Mouse (Mus musculus) hindbrain, embryonic 13.5 days (tissue): ENCODE data around the gene Gp9. TPM values are rescaled to one million over a fixed set of nuclear protein-coding genes. Genes with fewer than 3 reads are reported as not detected.
A peak's percentile ranks its signal among the peaks of the same experiment; 100 is the strongest.

Experiments used
- ATAC-seq: fragments of 200-750 bp; cut with Nextera tagmentation; 2 replicates; pipeline ENCODE4 v1.8.0; 2017; ENCODE audit warnings: moderate TSS enrichment; ENCODE audit not compliant: low FRiP score
- H3K27ac ChIP-seq: fragments of 300-500 bp; sonication (generic); 2 replicates; pipeline ENCODE4 v1.5.1; 2015; ENCODE audit warnings: inconsistent platforms, mild to moderate bottlenecking, moderate library complexity
- H3K27me3 ChIP-seq: fragments of 300-500 bp; sonication (generic); 2 replicates; pipeline ENCODE4 v1.6.1; 2015; ENCODE audit warnings: mild to moderate bottlenecking, inconsistent platforms
- H3K36me3 ChIP-seq: fragments of 300-500 bp; sonication (generic); 2 replicates; pipeline ENCODE4 v1.6.1; 2015; ENCODE audit warnings: mild to moderate bottlenecking, inconsistent platforms
- H3K4me1 ChIP-seq: fragments of 300-500 bp; sonication (generic); replicated peaks from 2 replicates; pipeline ENCODE4 v1.6.1; 2015; ENCODE audit warnings: inconsistent platforms
- H3K4me2 ChIP-seq: fragments of 300-500 bp; sonication (generic); 2 replicates; pipeline ENCODE4 v1.6.1; 2015; ENCODE audit warnings: inconsistent platforms, mild to moderate bottlenecking, moderate library complexity
- H3K4me3 ChIP-seq: fragments of 300-500 bp; sonication (generic); 2 replicates; pipeline ENCODE4 v1.5.1; 2015; ENCODE audit warnings: mild to moderate bottlenecking, inconsistent platforms
- H3K9ac ChIP-seq: fragments of 300-500 bp; sonication (generic); 2 replicates; pipeline ENCODE4 v1.6.1; 2015; ENCODE audit warnings: mild to moderate bottlenecking, inconsistent platforms
- H3K9me3 ChIP-seq: fragments of 300-500 bp; sonication (generic); 2 replicates; pipeline ENCODE4 v1.6.1; 2016; ENCODE audit warnings: inconsistent platforms
- WGBS: fragments of 180-500 bp; shearing (Covaris S2); methylation state at CpG from one replicate; pipeline ENCODE4 v1.1.7; 2015; 5-methylcytosine and 5-hydroxymethylcytosine counted together
- polyA plus RNA-seq: library from polyadenylated mRNA; unstranded; fragments of >200 nt; fragmentation: Nextera tagmentation; extraction: Ambion mirVana; gene quantifications from 2 replicates; pipeline ENCODE4 v1.2.1, GENCODE M21; 2015

Gp9 gene
- polyA plus RNA-seq, 1 experiment from 2014 or later: 1.5 TPM

DNA sequence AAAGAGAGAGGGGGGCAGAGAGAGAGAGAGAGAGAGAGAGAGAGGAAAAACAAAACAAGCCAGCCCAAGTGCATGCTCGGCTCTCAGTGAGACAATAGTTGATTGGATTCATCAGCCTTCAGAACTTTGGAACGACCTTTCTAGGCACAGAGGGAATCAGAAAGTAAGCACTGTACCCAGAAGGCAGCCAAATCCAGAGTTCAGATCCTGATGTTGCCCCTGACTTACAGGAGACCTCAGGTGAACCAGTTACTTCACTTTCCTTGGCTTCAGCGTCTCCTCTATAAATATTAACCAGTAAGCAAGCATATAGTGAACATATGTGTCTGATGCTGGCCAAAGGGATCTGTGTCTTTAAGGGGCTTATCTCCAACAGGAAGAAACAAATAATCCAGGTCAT, 30.6 kb downstream of the Gp9 start:
- no peak for ATAC-seq
- Histone ChIP-seq H3K27ac (no peak overlapping the region), H3K27me3 (peaks cover 4% of the 10 kb centered on the region; the same call in 1 of the 2 replicates), H3K9ac (no peak overlapping the region), H3K4me1 (peaks cover 24% of the 10 kb centered on the region), H3K36me3 (peaks cover 12% of the 10 kb centered on the region), H3K9me3 (no peaks in the 10 kb centered on the region), H3K4me3 (no peak overlapping the region), H3K4me2 (no peak overlapping the region)
- WGBS: 77% methylated on average over 3 of the region's 3 CpGs

DNA sequence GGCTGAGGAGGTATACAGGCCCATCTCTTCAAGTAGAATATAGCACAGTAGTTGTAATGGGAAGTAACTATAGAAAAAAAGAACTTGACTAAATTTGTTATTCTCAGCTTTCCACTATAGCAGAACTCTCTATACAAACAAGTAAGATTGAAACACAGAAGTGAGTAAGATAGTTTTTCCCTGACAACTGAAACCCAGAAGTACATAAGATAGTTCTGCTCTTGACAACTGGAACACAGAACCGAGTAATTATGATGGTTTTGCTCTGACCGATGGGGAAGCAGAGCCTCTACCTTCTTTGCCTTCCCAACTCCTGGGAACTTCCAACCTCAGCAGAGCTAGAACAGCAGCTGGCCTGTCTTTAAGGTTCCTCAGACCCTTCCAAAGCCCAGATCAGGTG, 31.3 kb downstream of the Gp9 start:
- Histone ChIP-seq H3K4me2 (no peak overlapping the region), H3K27me3 (peaks cover 4% of the 10 kb centered on the region; the same call in 1 of the 2 replicates), H3K4me1 (peaks cover 24% of the 10 kb centered on the region), H3K9me3 (no peaks in the 10 kb centered on the region), H3K9ac (no peak overlapping the region), H3K4me3 (no peak overlapping the region), H3K36me3 (peaks cover 17% of the 10 kb centered on the region), H3K27ac (no peak overlapping the region)
- 93% methylated on average over 2 of the region's 2 CpGs for WGBS
- ATAC-seq: no peak

DNA sequence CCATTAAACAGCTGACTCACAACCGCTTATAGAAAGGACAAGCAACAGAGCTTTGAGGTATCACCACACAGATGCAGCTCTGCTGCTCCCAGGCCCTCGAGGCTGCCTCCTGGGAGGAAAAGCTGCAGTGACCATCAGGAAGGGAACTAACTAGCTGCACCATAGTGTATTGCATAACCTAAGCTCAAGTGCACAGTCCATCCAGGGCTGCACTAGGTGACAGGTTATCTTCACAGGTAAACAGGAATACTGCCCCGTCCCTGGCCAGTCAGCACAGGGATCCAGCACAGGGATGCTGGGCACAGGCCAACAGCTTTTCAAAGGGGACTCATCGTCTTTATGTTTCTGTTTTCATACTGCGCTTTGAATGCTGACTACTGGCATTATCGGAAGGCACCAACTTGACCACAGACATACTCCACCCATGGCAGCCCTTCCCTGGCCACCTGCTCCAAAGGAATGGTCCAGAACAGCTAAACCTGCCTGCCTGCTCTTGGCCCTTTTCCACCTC, 31.8 kb downstream of the Gp9 start:
- 89% methylated on average over 6 of the region's 6 CpGs for WGBS
- Histone ChIP-seq H3K9me3 (no peaks in the 10 kb centered on the region), H3K4me3 (no peak overlapping the region), H3K27me3 (peaks cover 4% of the 10 kb centered on the region; the same call in 1 of the 2 replicates), H3K27ac (no peak overlapping the region), H3K4me2 (0 out of 2 replicates have a peak overlapping the region, but pooled peaks have one; percentile 84), H3K9ac (peak overlapping the region; percentile 51; the same call in 1 of the 2 replicates), H3K36me3 (peaks cover 15% of the 10 kb centered on the region), H3K4me1 (peaks cover 24% of the 10 kb centered on the region)
- no peak for ATAC-seq

DNA sequence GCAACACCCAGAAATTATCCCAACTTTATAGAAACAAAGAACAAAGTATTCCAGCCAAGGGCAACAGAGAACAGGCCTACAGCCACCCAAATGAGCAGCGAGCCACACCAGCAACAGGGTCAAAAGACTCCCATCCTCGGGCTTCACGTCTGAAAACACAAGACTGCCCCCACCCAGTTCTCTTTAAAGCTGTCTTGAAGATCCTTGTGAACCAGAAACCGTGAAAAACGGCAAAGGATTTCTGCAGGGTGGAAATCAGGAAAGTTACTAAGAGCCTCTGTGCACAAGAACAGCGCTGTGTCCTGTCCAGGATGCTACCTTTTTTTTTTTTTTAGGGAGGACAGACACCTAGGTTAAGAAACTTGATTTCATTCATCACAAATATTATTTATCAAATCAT, 32.4 kb downstream of the Gp9 start:
- H3K27ac ChIP-seq: no peak overlapping the region
- WGBS: 37% methylated on average over 6 of the region's 6 CpGs
- peaks cover 24% of the 10 kb centered on the region for H3K4me1 ChIP-seq
- H3K9me3 ChIP-seq: no peaks in the 10 kb centered on the region
- no peak for ATAC-seq
- peaks cover 4% of the 10 kb centered on the region; the same call in 1 of the 2 replicates for H3K27me3 ChIP-seq
- H3K36me3 ChIP-seq: peaks cover 19% of the 10 kb centered on the region
- peak overlapping the region; percentile 30; the same call in 1 of the 2 replicates for H3K9ac ChIP-seq
- peak overlapping the region; percentile 84 for H3K4me2 ChIP-seq
- peak overlapping the region; percentile 74 for H3K4me3 ChIP-seq

DNA sequence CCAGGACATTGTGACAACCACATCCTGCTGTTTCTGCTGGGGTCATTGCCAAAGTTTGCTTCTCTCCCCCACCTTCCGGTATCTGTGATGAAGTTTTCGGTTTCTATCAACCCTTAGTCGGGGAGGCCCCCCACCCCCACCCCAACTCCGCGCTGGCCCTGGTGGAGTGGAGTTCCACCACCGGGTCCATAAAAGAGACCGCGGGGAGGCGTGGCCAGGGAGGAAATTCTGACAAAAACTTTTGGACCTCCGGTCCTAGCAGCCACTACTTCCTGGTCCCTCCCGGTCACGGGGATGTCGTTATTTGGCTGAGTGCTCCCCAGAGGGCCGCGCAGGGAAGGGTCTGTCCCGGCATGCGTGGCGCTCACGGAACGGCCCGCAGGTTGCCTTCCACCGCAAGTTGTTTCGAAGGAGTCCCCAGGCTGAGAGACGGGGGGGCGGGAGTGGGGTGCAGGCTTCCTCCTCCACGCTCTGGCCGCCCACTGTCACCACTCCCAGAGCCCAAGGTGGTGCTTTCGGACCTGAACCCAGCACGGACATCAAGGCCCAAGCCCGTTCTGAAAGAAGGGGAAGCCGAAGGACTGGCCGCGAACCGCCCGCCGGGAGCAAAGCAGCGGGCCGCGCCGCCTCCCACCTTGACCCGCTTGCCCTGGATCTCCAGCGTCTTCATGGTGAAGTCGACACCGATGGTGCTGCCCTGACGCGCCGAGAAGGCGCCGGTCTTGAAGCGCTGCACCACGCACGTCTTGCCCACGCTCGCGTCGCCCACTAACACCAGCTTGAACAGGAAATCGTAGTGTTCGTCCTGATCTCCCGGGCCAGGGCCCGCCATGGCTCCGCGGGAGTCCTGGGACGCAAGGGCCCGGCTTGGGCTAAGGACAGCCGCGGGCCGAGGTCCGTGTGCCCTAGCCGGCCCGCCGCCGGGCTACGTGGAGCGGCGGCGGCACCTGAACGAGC, 33.1 kb downstream of the Gp9 start:
- 1% methylated on average over 77 of the region's 77 CpGs for WGBS
- Histone ChIP-seq H3K4me1 (peaks cover 24% of the 10 kb centered on the region), H3K9ac (peak overlapping the region; percentile 83), H3K4me2 (peak overlapping the region; percentile 84), H3K27me3 (peaks cover 4% of the 10 kb centered on the region; the same call in 1 of the 2 replicates), H3K4me3 (peak overlapping the region; percentile 74), H3K36me3 (peaks cover 26% of the 10 kb centered on the region), H3K27ac (peak overlapping the region; percentile 70), H3K9me3 (no peaks in the 10 kb centered on the region)
- peak; percentile 31 for ATAC-seq

DNA sequence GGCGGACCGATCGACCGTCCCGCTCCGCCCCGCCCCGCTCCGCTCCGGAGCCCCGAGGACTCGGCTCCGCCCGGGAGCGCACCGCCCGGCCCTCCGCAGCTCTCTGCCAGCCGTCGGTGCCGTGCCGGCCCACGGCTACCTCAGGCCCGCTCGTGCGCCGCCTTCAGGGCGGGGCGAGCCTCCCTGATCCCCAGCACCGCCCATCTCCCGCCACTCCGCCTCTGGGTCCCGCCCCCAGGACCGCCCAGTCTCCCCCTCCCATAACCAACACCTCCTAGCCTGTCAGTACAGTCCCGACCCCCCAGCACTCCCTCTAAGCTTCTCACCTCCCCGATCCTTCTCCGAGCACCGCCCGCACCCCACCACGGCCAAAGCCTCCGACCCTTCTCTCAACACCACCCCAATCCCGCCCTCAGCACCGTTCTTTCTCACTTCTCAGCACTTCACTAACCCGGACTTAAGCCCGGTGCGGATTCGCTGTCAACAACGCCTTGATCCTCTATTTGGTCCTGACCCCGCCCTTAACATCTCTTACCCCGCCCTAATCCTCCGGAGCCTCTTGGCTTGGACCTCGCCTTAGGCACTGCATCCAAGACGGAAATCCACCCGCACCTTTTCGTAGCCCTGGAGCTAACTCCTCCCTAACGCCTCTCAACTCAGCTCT, 33.9 kb downstream of the Gp9 start, which contains the start of gene Rab43:
Rab43 (minus strand) TSS at position 490 of the 664 bp plus-strand sequence.
- Histone ChIP-seq H3K4me2 (peak within 1 kb of the TSS; percentile 84), H3K4me1 (peaks cover 24% of the 10 kb centered on the region), H3K27ac (peak within 1 kb of the TSS; percentile 70), H3K27me3 (peaks cover 4% of the 10 kb centered on the region; the same call in 1 of the 2 replicates), H3K9ac (peak within 1 kb of the TSS; percentile 83), H3K4me3 (peak within 1 kb of the TSS; percentile 74), H3K36me3 (peaks cover 34% of the 10 kb centered on the region), H3K9me3 (no peaks in the 10 kb centered on the region)
- WGBS: under 1% methylated on average over 48 of the region's 56 CpGs
- ATAC-seq: peak; percentile 98

DNA sequence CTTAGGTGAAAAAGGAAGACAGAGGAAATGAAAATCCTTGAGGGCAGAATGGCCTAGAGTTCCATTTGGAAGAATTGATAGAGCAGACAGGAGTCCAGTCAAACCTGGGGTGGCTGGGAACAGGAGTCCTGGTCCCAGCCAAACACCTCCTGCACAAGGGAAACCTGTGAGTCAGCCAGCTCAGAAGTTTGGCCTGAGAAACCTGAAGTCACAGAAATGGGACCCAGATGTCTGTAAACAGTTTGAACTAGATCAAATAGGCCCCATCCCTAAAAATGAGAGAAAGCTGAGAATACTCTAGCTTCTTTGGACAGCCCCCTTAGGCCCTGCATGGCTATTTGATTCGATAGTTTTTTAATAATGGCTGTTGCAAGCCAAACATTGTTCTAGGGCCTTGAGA, 34.8 kb downstream of the Gp9 start:
- Histone ChIP-seq H3K4me1 (peaks cover 24% of the 10 kb centered on the region), H3K36me3 (peaks cover 42% of the 10 kb centered on the region), H3K27me3 (peaks cover 4% of the 10 kb centered on the region; the same call in 1 of the 2 replicates), H3K4me3 (peak overlapping the region; percentile 74; the same call in 1 of the 2 replicates), H3K9ac (0 out of 2 replicates have a peak overlapping the region, but pooled peaks have one; percentile 83), H3K9me3 (no peaks in the 10 kb centered on the region), H3K4me2 (peak overlapping the region; percentile 84), H3K27ac (0 out of 2 replicates have a peak overlapping the region, but pooled peaks have one; percentile 70)
- ATAC-seq: no peak
- WGBS: 89% methylated on average over 1 of the region's 1 CpGs

DNA sequence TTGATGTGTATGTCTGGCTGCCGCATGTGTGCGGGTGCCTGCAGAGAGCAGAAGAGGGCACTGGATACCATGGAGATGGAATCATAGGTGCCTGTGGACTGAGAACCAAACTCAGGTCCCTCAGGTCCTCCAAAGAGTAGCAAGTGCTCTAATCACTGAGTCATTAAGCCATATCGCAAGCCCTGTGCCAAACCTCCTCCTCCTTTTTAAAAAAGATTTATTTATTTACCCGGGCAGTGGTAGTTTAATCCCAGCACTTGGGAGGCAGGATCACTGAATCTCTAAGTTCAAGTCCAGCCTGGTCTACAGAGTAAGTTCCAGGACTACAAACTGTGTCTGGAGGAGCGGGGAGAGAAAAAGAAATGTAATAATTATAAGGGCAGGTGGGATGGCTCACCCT, 36.6 kb downstream of the Gp9 start:
- H3K9me3 ChIP-seq: no peaks in the 10 kb centered on the region
- ATAC-seq: no peak
- no peak overlapping the region for H3K27ac ChIP-seq
- peaks cover 60% of the 10 kb centered on the region for H3K36me3 ChIP-seq
- peaks cover 24% of the 10 kb centered on the region for H3K4me1 ChIP-seq
- H3K4me2 ChIP-seq: no peak overlapping the region
- H3K9ac ChIP-seq: no peak overlapping the region
- H3K4me3 ChIP-seq: no peak overlapping the region
- WGBS: 95% methylated on average over 5 of the region's 5 CpGs
- H3K27me3 ChIP-seq: peaks cover 4% of the 10 kb centered on the region; the same call in 1 of the 2 replicates

DNA sequence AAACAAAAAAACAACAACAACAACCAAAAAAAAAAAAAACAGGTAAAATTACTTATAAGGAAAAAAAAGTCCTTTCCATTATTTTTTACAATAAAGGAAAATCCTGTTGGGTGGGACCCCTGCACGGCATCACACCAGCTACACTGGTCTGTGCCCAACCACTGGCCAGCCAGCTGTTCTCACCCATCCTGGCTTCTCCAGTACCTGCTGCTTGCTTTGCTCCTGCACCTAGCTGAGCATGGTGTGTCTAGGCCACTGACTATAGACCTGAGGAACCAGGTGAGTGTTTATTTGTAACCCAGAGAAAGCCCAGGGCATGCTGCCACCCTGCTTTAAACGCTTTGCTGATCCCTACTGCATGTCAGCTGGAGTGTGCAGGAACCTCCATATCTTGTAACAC, 42.5 kb downstream of the Gp9 start:
- no peak overlapping the region for H3K4me3 ChIP-seq
- no peak for ATAC-seq
- no peak overlapping the region for H3K9ac ChIP-seq
- no peaks in the 10 kb centered on the region for H3K27me3 ChIP-seq
- WGBS: 93% methylated on average over 2 of the region's 2 CpGs
- no peaks in the 10 kb centered on the region for H3K9me3 ChIP-seq
- H3K4me1 ChIP-seq: no peaks in the 10 kb centered on the region
- H3K27ac ChIP-seq: no peak overlapping the region
- H3K4me2 ChIP-seq: no peak overlapping the region
- H3K36me3 ChIP-seq: peaks cover 98% of the 10 kb centered on the region
